Mouse (Mus musculus): ENCODE data around the gene Atf7ip.
A peak's percentile ranks its signal among the peaks of the same experiment; 100 is the strongest.

Gene Atf7ip

DNA sequence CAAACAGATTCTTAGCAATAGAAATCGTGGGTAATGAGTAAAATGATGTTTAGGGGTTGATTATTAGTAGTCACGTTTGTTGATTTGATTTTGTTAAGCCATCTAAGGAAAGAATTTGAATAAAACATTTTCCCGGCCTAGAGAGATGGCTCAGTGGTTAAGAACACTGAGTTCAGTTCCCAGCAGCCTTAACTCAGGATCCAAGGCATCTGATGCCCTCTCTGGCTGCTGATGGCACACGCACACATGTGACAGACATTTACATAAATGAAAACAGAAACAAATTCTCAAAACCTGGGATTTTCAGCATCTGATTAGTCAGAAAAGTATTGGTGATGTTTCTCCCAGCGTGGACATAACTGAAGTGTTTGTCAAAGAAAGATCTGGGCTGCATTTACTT is 47.2 kb downstream of the Atf7ip start:
- no peak for DNase-seq (ENCODE audit: low read depth, low spot score)

DNA sequence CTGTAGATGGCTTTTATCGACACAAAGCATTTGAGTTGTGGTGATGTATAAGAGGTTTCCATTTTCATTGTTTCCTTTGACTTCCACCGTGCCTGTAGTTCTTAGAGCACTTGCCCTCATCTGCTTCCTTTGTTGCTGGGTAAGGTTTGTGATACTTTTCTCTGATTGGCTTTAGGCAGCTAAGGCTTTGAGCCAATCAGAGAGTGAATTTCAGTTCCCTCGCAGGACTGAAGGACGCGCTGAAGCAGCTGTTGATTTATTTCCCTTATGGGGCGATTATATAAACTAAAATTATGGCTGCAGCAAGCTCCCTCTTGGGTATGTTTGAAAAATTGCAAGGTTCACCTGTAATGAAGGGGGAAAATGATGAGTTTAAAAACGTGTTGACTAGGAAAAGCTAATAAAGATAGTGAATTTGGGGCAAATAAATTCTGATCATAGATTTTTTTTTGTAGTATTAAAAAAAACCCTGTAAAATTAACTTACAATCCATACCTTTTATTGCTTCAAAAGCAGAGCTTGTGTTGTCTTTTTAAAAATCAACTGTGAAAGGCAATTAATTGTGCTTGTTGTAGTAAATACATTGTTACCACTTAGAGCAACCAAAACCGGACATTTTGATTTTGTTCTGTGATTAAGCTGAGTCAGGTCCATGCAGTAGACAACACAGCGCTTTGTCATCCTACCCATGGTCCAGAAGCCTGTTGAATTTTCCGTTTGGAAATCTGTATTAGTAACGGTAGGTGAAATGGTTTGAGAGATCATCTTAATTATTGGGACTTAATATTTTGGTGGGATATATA is 48.0 kb downstream of the Atf7ip start:
- peak; percentile 92 for DNase-seq (ENCODE audit: low read depth, low spot score)

DNA sequence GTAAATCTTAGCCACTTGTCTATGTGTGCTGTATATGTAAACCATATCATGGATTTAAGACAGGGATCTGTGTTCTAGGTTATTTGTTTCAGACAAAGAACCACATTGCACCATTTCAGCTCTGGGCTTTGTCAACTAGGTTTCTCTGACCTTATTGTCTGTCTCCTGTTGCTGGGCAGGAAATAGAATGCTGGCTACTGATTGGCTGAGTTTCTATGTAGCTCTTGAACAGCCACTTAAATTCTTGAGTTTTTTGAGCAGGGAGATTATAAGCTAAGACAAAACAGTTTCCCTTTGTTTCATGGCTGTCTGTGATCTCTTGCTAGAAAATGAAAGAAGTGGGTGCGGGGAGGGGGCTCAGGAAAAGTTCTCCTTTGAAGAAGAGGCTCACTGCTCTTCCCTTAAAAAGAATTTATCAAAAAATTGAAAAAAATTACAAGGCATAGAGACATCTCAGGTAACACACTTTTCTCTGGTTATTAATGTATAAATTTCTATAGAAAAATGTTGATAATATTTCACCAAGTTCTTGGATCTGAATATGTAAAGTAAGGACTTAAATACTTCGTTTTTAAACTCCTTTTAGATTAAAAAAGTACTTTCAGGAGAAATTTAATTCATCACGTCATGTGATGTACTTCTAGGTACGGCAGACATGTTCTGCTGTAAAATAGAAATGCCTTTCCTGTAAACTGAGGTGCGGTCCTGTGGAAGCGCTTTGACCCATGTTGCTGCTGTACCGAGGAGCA is 49.0 kb downstream of the Atf7ip start:
- DNase-seq (ENCODE audit: low read depth, low spot score): peak; percentile 69

DNA sequence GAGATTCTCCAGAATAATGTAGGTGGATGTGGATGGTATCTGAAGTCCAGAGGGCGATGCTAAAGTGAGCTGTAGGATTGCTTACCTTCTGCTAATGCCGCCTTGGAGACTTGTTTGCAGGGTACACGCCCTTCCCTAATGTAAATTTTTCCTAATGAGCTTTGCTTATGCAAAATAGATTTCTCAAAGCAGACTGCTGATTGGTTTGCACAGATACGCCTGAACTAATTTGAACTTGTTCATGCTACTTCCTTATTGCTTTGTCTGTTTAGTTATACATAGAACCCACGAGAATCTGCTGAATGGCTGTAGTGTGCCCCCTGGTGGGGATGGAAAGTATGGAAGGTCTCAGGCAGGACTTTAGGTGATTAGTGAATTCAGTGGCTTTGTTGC is 49.6 kb downstream of the Atf7ip start:
- DNase-seq (ENCODE audit: low read depth, low spot score): peak; percentile 72

DNA sequence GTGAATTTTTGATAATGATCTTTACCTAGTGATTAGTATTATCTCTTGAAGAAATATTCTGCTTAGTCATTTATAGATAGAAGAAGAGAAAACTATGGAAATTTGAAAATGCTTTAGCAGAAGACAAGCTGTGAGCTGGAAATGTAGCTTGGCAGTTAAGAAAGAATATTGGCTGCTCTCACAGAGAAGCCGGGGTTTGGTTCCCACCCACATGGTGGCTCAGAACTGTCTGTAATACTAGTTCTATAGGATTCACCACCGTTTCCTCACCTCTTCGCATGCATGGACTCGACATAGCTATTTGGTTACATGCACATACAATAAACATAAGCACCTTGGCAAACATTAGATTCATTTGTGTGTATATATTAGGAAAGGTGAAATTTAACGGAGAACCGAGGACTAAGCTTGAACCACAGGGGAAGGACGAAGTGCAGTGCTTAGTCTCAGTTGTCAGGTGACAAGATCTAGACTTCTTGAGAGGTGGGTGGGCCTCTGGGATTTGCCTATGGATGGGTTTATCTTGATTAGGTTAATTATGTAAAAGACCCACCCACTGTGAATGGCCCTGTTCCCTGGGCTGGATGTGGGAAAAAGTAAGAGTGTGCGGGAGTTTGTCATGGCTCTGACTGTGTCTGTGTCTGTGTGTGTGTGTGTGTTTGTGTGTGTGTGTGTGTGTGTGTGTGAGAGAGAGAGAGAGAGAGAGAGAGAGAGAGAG is 52.5 kb downstream of the Atf7ip start:
- no peak for DNase-seq (ENCODE audit: low read depth, low spot score)

DNA sequence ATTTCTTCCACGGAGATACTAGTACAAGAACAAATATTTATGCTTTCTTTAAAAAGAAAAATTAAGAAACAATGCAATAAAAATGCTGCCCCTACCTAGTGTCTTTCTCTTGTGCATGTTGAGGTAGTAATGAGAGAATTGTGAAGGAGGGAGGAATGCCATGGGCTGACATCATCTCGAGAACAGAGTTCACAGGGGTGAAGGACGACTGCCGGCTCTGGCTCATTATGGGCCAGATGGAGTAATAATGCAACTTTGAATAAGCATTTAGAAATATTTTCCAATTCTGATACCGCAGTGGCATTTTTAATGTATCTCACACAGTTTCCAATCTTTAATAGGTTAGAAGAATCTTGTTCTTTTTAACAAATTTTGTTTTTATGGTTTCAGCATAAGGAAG is 60.0 kb downstream of the Atf7ip start:
- DNase-seq (ENCODE audit: low read depth, low spot score): no peak

DNA sequence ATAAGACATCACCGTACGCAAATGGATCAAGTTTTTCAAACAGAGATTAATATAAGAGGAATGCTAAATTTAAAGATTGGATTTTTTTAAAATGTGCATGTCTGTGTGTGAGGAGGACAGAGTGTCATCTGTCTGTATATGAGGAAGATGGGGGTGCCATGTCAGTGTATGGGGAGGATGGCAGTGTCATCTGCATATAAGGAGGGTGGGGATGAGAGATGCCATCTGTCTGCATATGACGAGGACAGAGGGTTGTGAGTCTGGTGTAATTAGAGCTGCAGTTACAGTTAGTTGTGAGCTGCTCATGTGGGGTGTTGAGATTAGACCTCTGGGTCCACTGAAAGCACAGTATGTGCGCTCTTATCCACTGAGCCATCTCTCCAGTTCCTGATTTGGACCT is 84.8 kb downstream of the Atf7ip start:
- DNase-seq (ENCODE audit: low read depth, low spot score): no peak

DNA sequence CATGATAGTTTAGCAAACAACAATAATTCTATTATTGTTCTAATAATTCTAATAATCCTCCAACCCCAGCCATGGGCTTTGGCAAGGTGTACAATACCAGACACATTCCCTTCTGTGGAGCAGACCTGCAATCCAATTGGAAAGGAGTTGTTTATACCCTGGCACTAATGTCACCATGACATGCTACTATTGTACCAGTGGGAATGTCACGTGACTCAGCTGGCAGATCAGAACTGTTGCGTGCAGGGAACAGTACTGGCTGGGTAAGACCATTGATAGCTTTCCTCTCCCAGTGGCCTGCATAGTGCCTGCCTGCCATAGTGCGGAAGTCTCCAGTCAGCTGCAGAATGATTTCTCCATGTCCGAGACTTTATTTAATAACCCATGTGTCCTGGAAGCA is 88.6 kb downstream of the Atf7ip start:
- DNase-seq (ENCODE audit: low read depth, low spot score): no peak

DNA sequence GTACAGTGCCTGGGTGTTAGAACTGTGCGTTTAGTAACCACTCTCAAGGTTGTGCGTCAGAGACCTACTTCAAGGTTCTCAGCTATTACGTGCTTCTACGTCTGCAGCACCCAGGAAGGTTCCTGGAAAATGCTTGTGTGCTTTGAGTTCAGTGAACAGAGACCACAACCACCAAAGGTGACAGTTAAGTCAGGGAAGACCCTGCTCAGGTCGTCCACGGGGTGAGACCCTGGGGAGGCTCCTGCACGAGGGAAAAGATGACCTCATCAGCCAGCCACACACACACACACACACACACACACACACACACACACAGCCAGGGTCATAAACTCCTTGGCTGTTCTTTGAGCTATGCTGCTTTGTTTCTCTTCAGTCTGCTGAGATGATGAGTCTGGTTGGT is 96.6 kb downstream of the Atf7ip start:
- no peak for DNase-seq (ENCODE audit: low read depth, low spot score)

DNA sequence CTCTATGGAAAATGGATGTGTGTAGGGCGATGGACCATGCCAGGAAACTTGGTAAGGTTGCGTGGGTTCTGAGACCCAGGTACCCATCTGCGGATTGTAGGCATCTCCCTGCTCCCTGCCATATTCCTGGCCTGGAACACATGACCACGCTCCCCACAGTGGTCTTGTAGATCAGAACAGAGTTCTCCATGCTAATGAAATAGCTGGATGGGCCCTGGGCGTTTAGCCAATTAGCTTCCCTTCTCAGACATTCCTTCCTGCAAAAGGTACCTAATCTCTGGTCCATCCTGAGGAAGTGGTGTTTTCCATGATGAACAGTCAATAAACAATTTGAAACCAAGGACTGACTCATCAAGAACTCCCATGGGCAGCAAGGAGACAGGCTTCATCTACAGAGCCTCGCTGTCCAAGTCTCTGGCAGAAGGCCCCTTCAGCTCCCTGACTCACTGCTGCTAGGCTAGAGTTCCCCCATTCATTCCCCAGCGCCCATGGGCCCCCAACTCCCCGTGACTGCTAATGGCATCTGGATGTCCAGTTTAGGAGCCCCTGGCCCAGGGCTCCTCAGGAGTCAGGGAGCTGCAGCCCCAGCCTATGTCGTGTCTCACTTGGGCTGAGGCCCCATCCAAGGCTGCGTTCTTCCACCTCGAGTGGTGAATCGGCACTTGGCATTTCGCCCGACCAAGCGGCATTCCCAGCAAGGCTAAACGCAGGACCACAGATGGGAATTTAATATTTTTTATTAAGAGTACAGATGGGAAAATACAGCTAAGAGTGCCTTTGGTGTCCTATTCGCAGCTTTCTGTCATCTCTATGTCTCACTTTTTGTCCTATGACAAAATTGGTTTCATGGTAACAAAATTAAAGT is 105.6 kb downstream of the Atf7ip start:
- DNase-seq (ENCODE audit: low read depth, low spot score): no peak

DNA sequence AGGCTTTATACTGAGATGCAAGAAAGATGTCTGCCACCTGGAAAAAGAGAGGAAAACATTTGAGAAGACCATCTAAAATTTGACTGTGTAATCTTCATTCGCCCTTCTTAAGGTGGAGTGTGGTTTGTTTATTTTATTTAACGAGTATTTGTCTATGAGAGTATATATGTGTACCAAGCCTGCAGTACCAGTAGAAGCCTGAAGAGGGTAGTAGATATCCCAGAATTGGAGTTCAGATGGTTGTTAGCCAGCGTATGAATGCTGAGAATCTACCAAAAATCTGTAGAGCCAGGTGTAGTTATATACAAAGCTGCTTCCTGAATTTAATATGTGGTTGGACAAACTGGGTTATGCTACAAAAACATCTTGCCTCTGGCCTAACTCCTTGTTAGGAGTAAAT is 106.3 kb downstream of the Atf7ip start:
- DNase-seq (ENCODE audit: low read depth, low spot score): no peak

DNA sequence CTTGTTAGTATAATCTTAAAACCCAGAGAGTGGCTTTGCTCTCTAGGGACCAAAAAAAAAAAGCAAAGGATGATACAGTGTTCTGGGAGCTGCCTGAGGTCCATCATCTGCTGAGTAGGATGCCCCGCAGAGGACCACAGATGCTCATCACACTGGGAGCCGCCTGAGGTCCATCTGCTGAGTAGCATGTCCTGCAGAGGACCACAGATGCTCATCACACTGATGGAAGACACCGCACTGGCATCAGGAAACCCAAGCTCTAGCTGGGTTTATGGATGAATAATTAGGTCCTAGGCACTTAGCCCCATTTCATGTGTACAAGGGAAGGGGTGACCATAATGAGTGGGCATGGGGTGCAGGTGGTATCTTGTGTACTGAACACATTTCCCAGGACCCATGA is 108.2 kb downstream of the Atf7ip start:
- no peak for DNase-seq (ENCODE audit: low read depth, low spot score)

DNA sequence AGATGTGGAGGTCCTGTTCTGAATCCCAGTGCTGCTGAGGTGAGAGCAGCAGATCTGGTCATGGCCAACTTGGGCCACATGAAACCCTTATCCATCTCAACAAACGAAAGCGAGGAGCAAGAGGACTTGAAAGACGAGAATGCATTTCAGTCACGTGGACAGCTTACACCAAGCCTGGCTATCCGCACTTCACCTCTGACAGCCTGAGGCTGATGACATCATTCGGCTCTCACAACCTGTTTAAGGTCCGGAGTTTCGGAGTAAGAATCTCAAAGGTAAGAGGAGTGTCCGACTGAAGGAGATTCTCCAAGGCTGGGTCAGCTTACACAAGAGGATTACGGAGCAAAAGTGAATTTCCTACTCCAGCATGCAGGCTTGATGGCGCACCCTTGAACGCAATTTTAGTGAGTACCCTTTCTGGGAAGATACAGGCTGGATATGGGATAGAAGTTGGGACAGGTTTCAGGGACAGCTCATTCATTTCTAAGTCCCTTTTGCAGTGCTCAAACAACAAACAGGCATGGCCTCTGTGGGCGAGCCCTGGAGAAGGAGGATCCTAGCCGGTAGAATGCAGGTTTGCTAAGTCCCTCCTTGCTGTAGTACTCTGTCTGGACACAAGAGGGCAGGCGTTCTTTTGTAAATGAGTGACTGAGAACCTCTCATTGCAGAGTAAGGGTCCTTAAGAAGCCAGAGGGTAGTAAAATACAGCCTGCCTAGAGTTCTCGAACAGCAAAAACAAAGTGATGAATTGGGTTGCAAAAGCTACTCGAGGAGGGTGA is 114.6 kb downstream of the Atf7ip start:
- DNase-seq (ENCODE audit: low read depth, low spot score): peak; percentile 88

DNA sequence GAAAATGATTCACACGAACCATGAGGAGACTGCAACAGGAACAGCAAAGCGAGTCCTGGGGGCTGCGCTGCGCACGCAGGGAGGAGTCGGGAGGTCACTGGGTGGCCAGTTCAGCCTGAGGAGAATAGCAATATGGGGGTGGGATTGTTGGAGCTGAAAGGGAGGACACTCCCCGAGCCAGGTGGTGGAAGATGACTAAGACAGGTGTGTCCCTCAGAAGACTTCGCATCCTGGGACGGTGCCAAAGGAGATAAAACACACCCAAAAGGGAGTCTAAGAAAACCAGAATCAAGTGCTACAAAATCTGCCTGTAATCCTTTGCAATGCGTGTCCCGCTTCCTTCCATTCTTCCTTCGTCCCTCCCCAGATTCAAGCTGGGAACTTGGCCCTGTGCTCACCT is 119.5 kb downstream of the Atf7ip start:
- DNase-seq (ENCODE audit: low read depth, low spot score): no peak

DNA sequence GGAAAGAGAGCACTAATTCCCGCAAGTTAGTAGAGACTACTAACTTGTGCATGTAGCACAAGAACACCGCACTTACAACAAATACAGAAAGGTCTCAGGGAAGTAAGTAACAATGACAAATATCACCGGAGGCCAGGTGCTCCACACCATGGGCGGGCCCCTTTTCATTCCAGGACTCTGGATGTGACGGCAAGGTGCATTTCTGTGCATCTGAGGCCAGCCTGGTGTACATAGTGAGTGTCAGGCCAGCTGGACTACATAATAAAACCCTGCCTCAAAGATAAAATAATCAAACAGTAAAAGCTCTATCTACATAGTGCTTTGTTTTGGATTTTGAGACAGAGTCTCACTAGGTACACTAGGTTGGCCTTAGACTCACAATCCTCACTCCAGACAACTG is 123.7 kb downstream of the Atf7ip start:
- no peak for DNase-seq (ENCODE audit: low read depth, low spot score)

DNA sequence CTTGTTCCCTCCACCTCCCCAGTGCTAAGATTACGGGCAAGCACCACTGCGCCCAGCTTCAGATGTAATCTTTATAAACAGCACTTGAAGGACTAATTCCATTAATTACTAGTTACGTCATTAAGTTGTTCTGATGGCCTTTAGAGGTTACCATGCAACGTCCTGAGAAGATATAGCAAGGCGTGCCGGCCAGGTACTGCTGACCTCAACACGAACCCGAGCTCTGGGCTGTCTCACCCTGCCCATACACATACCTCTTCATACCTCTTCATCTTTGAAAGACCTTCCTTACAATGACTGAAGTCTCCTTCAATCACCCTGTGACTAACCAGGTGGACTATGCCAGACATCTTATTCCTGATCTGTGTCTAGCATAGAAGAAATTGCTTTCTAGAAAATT is 125.6 kb downstream of the Atf7ip start:
- no peak for DNase-seq (ENCODE audit: low read depth, low spot score)

DNA sequence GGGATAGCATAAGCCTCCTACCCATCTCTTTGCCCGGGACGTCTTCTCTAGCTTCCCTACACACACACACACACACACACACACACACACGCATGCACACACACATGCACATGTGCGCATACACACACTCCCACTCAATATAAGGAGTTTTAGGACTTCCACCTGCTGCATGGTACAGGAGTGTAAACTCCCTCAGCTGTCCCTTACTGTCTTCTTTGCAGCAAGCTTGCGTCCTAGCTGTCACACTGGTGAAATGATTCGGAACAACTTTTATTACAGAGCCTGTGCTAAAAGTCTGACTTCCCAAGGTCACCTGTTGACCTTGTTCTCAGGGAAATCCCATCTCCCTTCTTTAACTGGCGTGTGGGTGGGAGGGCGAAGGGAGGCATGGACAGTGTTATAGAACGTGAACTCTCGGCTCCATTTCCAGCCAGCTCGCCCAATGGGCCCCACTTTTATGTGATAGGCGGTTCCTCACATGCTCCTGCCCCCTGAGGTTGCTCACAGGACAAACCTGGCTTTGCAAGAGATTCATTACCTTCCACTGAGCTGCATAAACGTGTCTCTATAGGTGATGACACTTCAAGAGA is 126.1 kb downstream of the Atf7ip start:
- DNase-seq (ENCODE audit: low read depth, low spot score): no peak

DNA sequence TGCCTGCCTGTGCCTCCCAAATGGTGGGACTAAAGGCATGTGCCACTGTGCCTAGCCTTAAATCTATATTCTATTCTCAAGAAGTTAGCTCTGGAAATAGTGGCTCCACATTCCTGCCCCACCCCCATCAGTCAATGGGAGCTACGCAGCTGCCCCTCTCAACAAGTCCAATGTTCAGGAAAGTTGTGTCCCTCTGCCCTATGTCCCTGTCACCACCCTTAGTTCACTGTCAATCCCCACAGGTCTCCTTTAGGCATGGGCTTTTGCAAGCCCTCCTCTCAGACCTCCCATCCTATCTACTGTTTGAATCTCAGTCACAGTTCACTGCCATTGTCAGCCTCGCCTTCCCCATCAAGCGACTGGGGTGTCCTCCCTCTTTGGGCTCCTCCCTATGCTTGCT is 127.2 kb downstream of the Atf7ip start:
- DNase-seq (ENCODE audit: low read depth, low spot score): no peak

DNA sequence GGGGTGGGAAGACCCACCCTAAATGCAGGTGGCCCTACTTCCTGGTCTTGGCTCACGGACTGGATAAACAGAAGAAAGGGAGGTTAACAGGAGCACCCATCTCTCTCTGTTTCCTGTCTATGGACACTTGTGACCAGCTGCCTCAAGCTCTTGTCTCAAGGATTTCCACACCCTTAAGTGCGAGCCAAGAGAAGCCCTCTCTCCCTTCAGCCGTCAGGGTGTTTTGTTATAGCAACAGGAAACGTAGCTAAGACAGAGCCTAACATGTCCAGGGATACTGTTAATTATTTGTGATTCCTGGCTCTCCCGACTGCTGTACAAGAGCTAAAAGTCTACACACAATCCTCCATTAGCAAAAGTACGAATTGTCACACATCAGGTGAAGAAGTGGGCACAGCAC is 127.8 kb downstream of the Atf7ip start:
- DNase-seq (ENCODE audit: low read depth, low spot score): no peak

DNA sequence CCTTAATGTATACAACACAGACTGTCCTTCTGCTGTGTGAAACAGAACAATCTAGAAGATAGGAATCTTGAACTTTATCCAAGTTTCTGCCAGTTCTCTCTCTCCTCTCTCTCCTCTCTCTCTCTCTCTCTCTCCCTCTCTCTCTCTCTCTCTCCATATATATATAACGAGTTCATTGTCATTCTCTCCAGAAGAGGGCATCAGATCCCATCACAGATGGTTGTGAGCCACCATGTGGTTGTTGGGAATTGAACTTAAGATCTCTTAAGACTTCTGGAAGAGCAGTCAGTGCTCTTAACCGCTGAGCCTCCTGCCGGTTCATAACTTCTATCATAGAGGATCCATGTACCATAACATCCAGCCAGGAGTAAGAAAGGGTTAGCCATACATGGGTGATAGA is 129.0 kb downstream of the Atf7ip start:
- no peak for DNase-seq (ENCODE audit: low read depth, low spot score)

DNA sequence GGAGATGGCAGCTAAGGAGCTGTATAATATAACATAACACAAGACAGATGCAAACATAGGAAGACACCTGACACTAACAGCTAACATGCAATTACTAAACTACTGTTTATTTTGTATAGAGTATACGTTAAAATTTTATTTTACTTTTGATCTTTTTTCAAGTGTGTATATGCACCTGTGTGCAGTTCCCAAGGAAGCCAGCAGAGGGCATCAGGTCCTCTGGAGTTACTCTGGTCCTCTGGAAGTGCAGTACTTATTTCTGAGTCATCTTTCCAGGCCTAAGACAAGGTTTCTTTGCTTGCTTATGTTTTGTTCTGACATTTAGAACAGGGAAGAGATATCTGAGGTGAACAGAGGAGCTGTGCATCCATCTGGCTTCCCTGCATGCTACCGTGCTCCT is 138.2 kb downstream of the Atf7ip start:
- no peak for DNase-seq (ENCODE audit: low read depth, low spot score)

Measured in forelimb bud, embryonic 11.5 days (tissue).